Mouse (Mus musculus) heart, adult 2 months (tissue): ENCODE measurements at regions not wholly inside any gene's neighbourhood (a gene's known extent, or its start where the extent isn't known, plus 50 kb on each side); places are given as distances from the start of the nearest gene placed in this dataset.

Experiments used
- CTCF ChIP-seq: fragments of 200-600 bp; IDR thresholded peaks from 2 replicates; pipeline ENCODE4 v1.8.1; 2022; ENCODE audit warnings: antibody characterized with exemption, mild to moderate bottlenecking, moderate library complexity
- EP300 ChIP-seq: fragments of 200-500 bp; IDR thresholded peaks from 2 replicates; pipeline ENCODE4 v1.6.1; 2011; ENCODE audit warnings: low read depth, low read length, control low read depth; ENCODE audit not compliant: insufficient read depth

- no peak for TF ChIP-seq CTCF
- no peak for TF ChIP-seq EP300
These were observed 276.7 kb upstream of the Clnk start for GRCm38 (mm10) chr5:39153291-39153794.
